Mouse (Mus musculus) layer of hippocampus, adult 18-20 months (tissue): ENCODE measurements around the gene Ascl4. TPM values are rescaled to one million over a fixed set of nuclear protein-coding genes. Genes with fewer than 3 reads are reported as not detected.

Experiments
- DNase-seq, 2 experiments: peaks; one replicate each; pipeline ENCODE4 v3.0.0; 2022; ENCODE audit warnings: low spot score in 2 of 2
- long read RNA-seq: library from polyadenylated mRNA; stranded (forward); transcript quantifications from one replicate; pipeline ENCODE4 v2.0.0, GENCODE M21; 2021
- total RNA-seq, 2 experiments: library from RNA; stranded (reverse); gene quantifications; 2 replicates each; pipeline ENCODE4 v1.2.3; 2021

Gene Ascl4
- under 1 TPM; 0.58 to 0.89 TPM for total RNA-seq
- long read RNA-seq = 0 reads

GRCm38 (mm10) chr10:85927676-85928445, at the start of gene Ascl4:
TSS of gene Ascl4 (plus strand) at chr10:85927681.
- peak in 1 of 2 experiments; percentile 17 for DNase-seq

- no peak for DNase-seq
Measured at GRCm38 (mm10) chr10:85879886-85880486, 47.5 kb upstream of the Ascl4 start.

- DNase-seq = peak; percentile 96 to 98
Measured at GRCm38 (mm10) chr10:85916498-85917309, 10.8 kb upstream of the Ascl4 start, which contains the start of gene Prdm4. TSS of gene Prdm4 (minus strand) at chr10:85917142.

- peak; percentile 76 to 81 for DNase-seq
Measured at GRCm38 (mm10) chr10:85928499-85929207, 1.2 kb downstream of the Ascl4 start.

GRCm38 (mm10) chr10:85929208-85929591, 1.7 kb downstream of the Ascl4 start:
- DNase-seq = no peak

GRCm38 (mm10) chr10:85929962-85930361, 2.5 kb downstream of the Ascl4 start:
- DNase-seq = no peak

GRCm38 (mm10) chr10:85936280-85936965, 8.9 kb downstream of the Ascl4 start:
- no peak for DNase-seq

GRCm38 (mm10) chr10:85948483-85949196, 21.2 kb downstream of the Ascl4 start:
- no peak for DNase-seq

GRCm38 (mm10) chr10:85951765-85952443, 24.4 kb downstream of the Ascl4 start:
- no peak for DNase-seq

GRCm38 (mm10) chr10:85953401-85953800, 25.9 kb downstream of the Ascl4 start:
- no peak for DNase-seq

- no peak for DNase-seq
Measured at GRCm38 (mm10) chr10:85954429-85954828, 26.9 kb downstream of the Ascl4 start.

- no peak for DNase-seq
Measured at GRCm38 (mm10) chr10:85956871-85957419, 29.5 kb downstream of the Ascl4 start.

GRCm38 (mm10) chr10:85957464-85957950, 30.0 kb downstream of the Ascl4 start, which contains the start of gene Rtcb:
TSS of gene Rtcb (minus strand) at chr10:85957823.
- DNase-seq = peak; percentile 96 to 98

- DNase-seq = no peak
Measured at GRCm38 (mm10) chr10:85962897-85963296, 35.4 kb downstream of the Ascl4 start.

- DNase-seq = no peak
Measured at GRCm38 (mm10) chr10:85964316-85964715, 36.8 kb downstream of the Ascl4 start.

- no peak for DNase-seq
Measured at GRCm38 (mm10) chr10:85966476-85966875, 39.0 kb downstream of the Ascl4 start.

- DNase-seq = no peak
Measured at GRCm38 (mm10) chr10:85967411-85968156, 40.1 kb downstream of the Ascl4 start.

GRCm38 (mm10) chr10:85968157-85968634, 40.7 kb downstream of the Ascl4 start:
- DNase-seq = peak; percentile 68 to 92
